23 mouse cellular contexts compared by ENCODE assay signal in the genomic region with DNA sequence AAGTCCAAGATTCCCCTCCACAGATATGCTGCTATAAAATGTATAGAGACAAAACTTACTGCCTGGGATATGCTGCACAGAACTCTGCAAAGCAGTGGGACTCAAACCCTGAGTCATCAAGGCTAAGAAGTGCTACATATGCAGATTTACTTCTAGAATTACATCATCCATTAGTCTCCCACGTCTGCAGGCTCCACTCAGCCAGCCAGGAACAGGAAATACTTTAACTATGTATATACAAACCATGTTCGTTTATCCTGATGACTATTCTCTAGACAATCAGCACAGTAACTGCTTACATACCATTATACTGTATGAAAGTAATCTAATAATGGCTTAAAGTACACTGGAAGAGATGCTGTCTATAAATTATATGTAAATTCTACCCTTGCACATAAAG. TPM values are rescaled to one million over a fixed set of nuclear protein-coding genes. Genes with fewer than 3 reads are reported as not detected.
A peak's percentile ranks its signal among the peaks of the same experiment; 100 is the strongest.
DNase-seq lines count a peak whose midpoint lies in the region; ATAC-seq and TF ChIP-seq lines count a peak whose summit lies in the region.
"Had no signal": no experiment of that assay in that cellular context is flagged by ENCODE, and none has a peak within 500 bp of the region (broad histone marks: within the 10 kb centered on the region; RNA-seq: fewer than 3 reads in every experiment).

No protein-coding gene starts in this region.

- 0 out of 2 replicates have a peak, but pooled peaks have one; percentile 25 for ATAC-seq in forebrain, postnatal 0 days
- peak; percentile 55; the same call in 1 of the 2 replicates for ATAC-seq in lung, embryonic 15.5 days (ENCODE audit: borderline replicate concordance, extremely low read depth, low FRiP score, low TSS enrichment)
- ATAC-seq in stomach, embryonic 16.5 days (ENCODE audit: insufficient read depth, low FRiP score): peak; percentile 75
- ATAC-seq in midbrain, postnatal 0 days (ENCODE audit: low FRiP score): no peak
- ATAC-seq: forebrain, embryonic 15.5 days had no signal

- H3K36me3 ChIP-seq in forebrain, postnatal 0 days (ENCODE audit: insufficient read depth): peaks cover 20% of the 10 kb centered on the region
- peaks cover 97% of the 10 kb centered on the region for H3K36me3 ChIP-seq in forebrain, embryonic 10.5 days (replicated peaks)
- peaks cover 50% of the 10 kb centered on the region for H3K36me3 ChIP-seq in lung, embryonic 15.5 days
- peaks cover 21% of the 10 kb centered on the region for H3K36me3 ChIP-seq in stomach, embryonic 16.5 days (ENCODE audit: control insufficient read depth, insufficient read depth, low read length)
- peaks cover 21% of the 10 kb centered on the region; the same call in 1 of the 2 replicates for H3K36me3 ChIP-seq in midbrain, postnatal 0 days (ENCODE audit: insufficient read depth, low read length)

- no peaks in the 10 kb centered on the region for H3K4me1 ChIP-seq in forebrain, postnatal 0 days (ENCODE audit: insufficient read depth)
- no peaks in the 10 kb centered on the region for H3K4me1 ChIP-seq in forebrain, embryonic 10.5 days
- H3K4me1 ChIP-seq in lung, embryonic 15.5 days: no peaks in the 10 kb centered on the region
- H3K4me1 ChIP-seq in stomach, embryonic 16.5 days (ENCODE audit: control insufficient read depth, insufficient read depth, low read length): no peaks in the 10 kb centered on the region
- no peaks in the 10 kb centered on the region for H3K4me1 ChIP-seq in midbrain, postnatal 0 days (ENCODE audit: insufficient read depth, low read length)
- H3K4me1 ChIP-seq: forebrain, embryonic 15.5 days; limb, embryonic 10.5 days had no signal

- H3K9ac ChIP-seq in forebrain, postnatal 0 days: no peak overlapping the region
- no peak overlapping the region for H3K9ac ChIP-seq in lung, embryonic 15.5 days
- no peak overlapping the region for H3K9ac ChIP-seq in stomach, embryonic 16.5 days (ENCODE audit: low read length)
- H3K9ac ChIP-seq in midbrain, postnatal 0 days (replicated peaks; ENCODE audit: low read length, poor library complexity, severe bottlenecking): no peak overlapping the region
- H3K9ac ChIP-seq: forebrain, embryonic 15.5 days; liver, embryonic 13.5 days had no signal

- DNase-seq in forebrain, postnatal 0 days: no peak
- no peak for DNase-seq in forebrain, embryonic 10.5 days (ENCODE audit: extremely low spot score, low spot score)
- no peak for DNase-seq in lung, postnatal 4 days
- DNase-seq in MN1 (ENCODE audit: low spot score): peak; percentile 7
- no peak for DNase-seq in midbrain, postnatal 0 days (ENCODE audit: low spot score)
- DNase-seq in ovary, postnatal 10 days (ENCODE audit: low spot score): no peak
- DNase-seq: cerebellum, adult 2 months; kidney, postnatal 36 days; liver, embryonic 13.5 days; midbrain, embryonic 14.5 days; right cerebral cortex, postnatal 4 days; thymus, postnatal 36 days had no signal

- TF ChIP-seq CTCF in forebrain, postnatal 0 days (IDR thresholded peaks at IDR 0.05; ENCODE audit: low read depth): no peak
- no peak for TF ChIP-seq CTCF in midbrain, postnatal 0 days (IDR thresholded peaks at IDR 0.05)

- H3K27me3 ChIP-seq in forebrain, postnatal 0 days (ENCODE audit: insufficient read depth, low read length): no peaks in the 10 kb centered on the region
- H3K27me3 ChIP-seq in forebrain, embryonic 10.5 days (ENCODE audit: poor library complexity, severe bottlenecking): no peaks in the 10 kb centered on the region
- H3K27me3 ChIP-seq in lung, embryonic 15.5 days: no peaks in the 10 kb centered on the region
- H3K27me3 ChIP-seq in stomach, embryonic 16.5 days (ENCODE audit: control insufficient read depth, insufficient read depth, low read length): no peaks in the 10 kb centered on the region
- H3K27me3 ChIP-seq in midbrain, postnatal 0 days (ENCODE audit: insufficient read depth, low read length): no peaks in the 10 kb centered on the region
- H3K27me3 ChIP-seq: forebrain, embryonic 15.5 days; liver, embryonic 13.5 days; megakaryocyte, embryonic 14.5 days had no signal

- H3K27ac ChIP-seq in forebrain, postnatal 0 days (ENCODE audit: low read depth, low read length): no peak overlapping the region
- no peak overlapping the region for H3K27ac ChIP-seq in forebrain, embryonic 10.5 days
- H3K27ac ChIP-seq in lung, embryonic 15.5 days: no peak overlapping the region
- H3K27ac ChIP-seq in stomach, embryonic 16.5 days (ENCODE audit: low read length): no peak overlapping the region
- H3K27ac ChIP-seq in midbrain, postnatal 0 days (ENCODE audit: low read depth, low read length): no peak overlapping the region
- H3K27ac ChIP-seq: forebrain, embryonic 15.5 days; heart, embryonic 10.5 days; limb, embryonic 10.5 days; liver, embryonic 13.5 days had no signal

- WGBS in forebrain, postnatal 0 days: 57% methylated on average over 2 of the region's 2 CpGs
- 90% methylated on average over 2 of the region's 2 CpGs for WGBS in forebrain, embryonic 10.5 days
- WGBS in lung, embryonic 15.5 days: 25% methylated on average over 2 of the region's 2 CpGs
- whole genome bisulfite sequencing in stomach, embryonic 16.5 days: 38% methylated on average over 2 of the region's 2 CpGs
- 79% methylated on average over 2 of the region's 2 CpGs for WGBS in midbrain, postnatal 0 days

- H3K4me2 ChIP-seq in forebrain, postnatal 0 days (ENCODE audit: low read depth): no peak overlapping the region
- H3K4me2 ChIP-seq in lung, embryonic 15.5 days: no peak overlapping the region
- no peak overlapping the region for H3K4me2 ChIP-seq in stomach, embryonic 16.5 days (ENCODE audit: low read depth, low read length)
- H3K4me2 ChIP-seq in midbrain, postnatal 0 days (ENCODE audit: low read depth, low read length, poor library complexity, severe bottlenecking): no peak overlapping the region
- H3K4me2 ChIP-seq: forebrain, embryonic 15.5 days; liver, embryonic 13.5 days had no signal

- no peak overlapping the region for H3K4me3 ChIP-seq in forebrain, postnatal 0 days (ENCODE audit: low read depth, low read length)
- H3K4me3 ChIP-seq in forebrain, embryonic 10.5 days: no peak overlapping the region
- no peak overlapping the region for H3K4me3 ChIP-seq in lung, embryonic 15.5 days
- no peak overlapping the region for H3K4me3 ChIP-seq in stomach, embryonic 16.5 days (replicated peaks; ENCODE audit: low read length)
- no peak overlapping the region for H3K4me3 ChIP-seq in midbrain, postnatal 0 days (ENCODE audit: low read depth, low read length)
- H3K4me3 ChIP-seq: forebrain, embryonic 15.5 days; heart, embryonic 10.5 days; limb, embryonic 10.5 days; liver, embryonic 13.5 days; megakaryocyte, embryonic 14.5 days had no signal

- no peaks in the 10 kb centered on the region for H3K9me3 ChIP-seq in forebrain, postnatal 0 days (ENCODE audit: low read length)
- no peaks in the 10 kb centered on the region for H3K9me3 ChIP-seq in forebrain, embryonic 10.5 days
- no peaks in the 10 kb centered on the region for H3K9me3 ChIP-seq in lung, embryonic 15.5 days
- H3K9me3 ChIP-seq in stomach, embryonic 16.5 days (replicated peaks; ENCODE audit: control insufficient read depth, low read length): no peaks in the 10 kb centered on the region
- no peaks in the 10 kb centered on the region for H3K9me3 ChIP-seq in midbrain, postnatal 0 days (ENCODE audit: low read length)
- H3K9me3 ChIP-seq: forebrain, embryonic 15.5 days; heart, embryonic 10.5 days; limb, embryonic 10.5 days; liver, embryonic 13.5 days; megakaryocyte, embryonic 14.5 days had no signal

RNA-seq across cellular contexts. Expression of a gene that starts 41.2 kb away (rescaled TPM):
- total RNA-seq in forebrain, postnatal 0 days (2014; rRNA removed): 17.7 and 37.9 TPM in 2 replicates
- 25.2 and 27.8 TPM in 2 replicates for polyA plus RNA-seq in forebrain, postnatal 0 days (2015; fragmentation: Nextera tagmentation; extraction: Ambion mirVana)
- 103 and 110 TPM in 2 replicates for polyA plus RNA-seq in forebrain, embryonic 10.5 days (2016; fragmentation: Nextera tagmentation; extraction: Ambion mirVana)
- 80.3 and 84.4 TPM in 2 replicates for polyA plus RNA-seq in lung, embryonic 15.5 days (2015; fragmentation: Nextera tagmentation; extraction: Ambion mirVana)
- polyA plus RNA-seq in stomach, embryonic 16.5 days (2015; fragmentation: Nextera tagmentation; extraction: Ambion mirVana): 65.7 and 77.8 TPM in 2 replicates
- total RNA-seq in midbrain, postnatal 0 days (2014; rRNA removed): 13.7 and 22.7 TPM in 2 replicates
- 19.5 and 27.7 TPM in 2 replicates for polyA plus RNA-seq in midbrain, postnatal 0 days (2015; fragmentation: Nextera tagmentation; extraction: Ambion mirVana)

RNA-seq across cellular contexts. Expression of a gene that starts 53.8 kb away (rescaled TPM):
- total RNA-seq in forebrain, postnatal 0 days (2014; rRNA removed): 0.08 and 0.29 TPM in 2 replicates
- 0.05 TPM in 1 of 2 replicates, not detected in the other for polyA plus RNA-seq in forebrain, postnatal 0 days (2015; fragmentation: Nextera tagmentation; extraction: Ambion mirVana)
- 0.04 and 0.12 TPM in 2 replicates for polyA plus RNA-seq in forebrain, embryonic 10.5 days (2016; fragmentation: Nextera tagmentation; extraction: Ambion mirVana)
- 0.08 TPM in 1 of 2 replicates, not detected in the other for polyA plus RNA-seq in lung, embryonic 15.5 days (2015; fragmentation: Nextera tagmentation; extraction: Ambion mirVana)
- polyA plus RNA-seq in stomach, embryonic 16.5 days (2015; fragmentation: Nextera tagmentation; extraction: Ambion mirVana): 1.8 and 1.9 TPM in 2 replicates
- total RNA-seq in midbrain, postnatal 0 days (2014; rRNA removed): 0.11 TPM in 1 of 2 replicates, not detected in the other
- 0.10 and 0.12 TPM in 2 replicates for polyA plus RNA-seq in midbrain, postnatal 0 days (2015; fragmentation: Nextera tagmentation; extraction: Ambion mirVana)
- total RNA-seq: neutrophil, adult 5-6 weeks had no signal
- polyA plus RNA-seq: embryonic facial prominence, embryonic 11.5 days; heart, postnatal 0 days; hindbrain, embryonic 11.5 days; kidney, embryonic 14.5 days had no signal
